Mouse (Mus musculus) neural tube, embryonic 12.5 days (tissue): ENCODE data around the gene Zfp735. TPM values are rescaled to one million over a fixed set of nuclear protein-coding genes. Genes with fewer than 3 reads are reported as not detected.

ENCODE experiments used
- ATAC-seq: fragments of 200-750 bp; cut with Nextera tagmentation; 2 replicates; pipeline ENCODE4 v1.8.0; 2017; ENCODE audit warnings: low read depth, mild to moderate bottlenecking, moderate TSS enrichment, moderate library complexity; ENCODE audit not compliant: low FRiP score
- H3K27ac ChIP-seq: fragments of 300-500 bp; sonication (generic); 2 replicates; pipeline ENCODE4 v1.5.1; 2016
- H3K27me3 ChIP-seq: fragments of 300-500 bp; sonication (generic); replicated peaks from 2 replicates; pipeline ENCODE4 v1.6.1; 2016; ENCODE audit warnings: mild to moderate bottlenecking
- H3K36me3 ChIP-seq: fragments of 300-500 bp; sonication (generic); 2 replicates; pipeline ENCODE4 v1.6.1; 2016; ENCODE audit warnings: mild to moderate bottlenecking
- H3K4me1 ChIP-seq: fragments of 300-500 bp; sonication (generic); 2 replicates; pipeline ENCODE4 v1.6.1; 2016
- H3K4me2 ChIP-seq: fragments of 300-500 bp; sonication (generic); replicated peaks from 2 replicates; pipeline ENCODE4 v1.6.1; 2016; ENCODE audit warnings: mild to moderate bottlenecking
- H3K4me3 ChIP-seq: fragments of 300-500 bp; sonication (generic); 2 replicates; pipeline ENCODE4 v1.5.1; 2016
- H3K9ac ChIP-seq: fragments of 300-500 bp; sonication (generic); 2 replicates; pipeline ENCODE4 v1.6.1; 2016; ENCODE audit warnings: mild to moderate bottlenecking
- H3K9me3 ChIP-seq: fragments of 300-500 bp; sonication (generic); 2 replicates; pipeline ENCODE4 v1.6.1; 2016; ENCODE audit warnings: mild to moderate bottlenecking
- WGBS: fragments of 180-500 bp; shearing (Covaris S2); methylation state at CpG from one replicate; pipeline ENCODE4 v1.1.7; 2016; 5-methylcytosine and 5-hydroxymethylcytosine counted together
- polyA plus RNA-seq: library from polyadenylated mRNA; unstranded; fragments of >200 nt; fragmentation: Nextera tagmentation; extraction: Ambion mirVana; gene quantifications from 2 replicates; pipeline ENCODE4 v1.2.1, GENCODE M21; 2016

The Zfp735 gene
- polyA plus RNA-seq: not detected in 2 replicates

DNA sequence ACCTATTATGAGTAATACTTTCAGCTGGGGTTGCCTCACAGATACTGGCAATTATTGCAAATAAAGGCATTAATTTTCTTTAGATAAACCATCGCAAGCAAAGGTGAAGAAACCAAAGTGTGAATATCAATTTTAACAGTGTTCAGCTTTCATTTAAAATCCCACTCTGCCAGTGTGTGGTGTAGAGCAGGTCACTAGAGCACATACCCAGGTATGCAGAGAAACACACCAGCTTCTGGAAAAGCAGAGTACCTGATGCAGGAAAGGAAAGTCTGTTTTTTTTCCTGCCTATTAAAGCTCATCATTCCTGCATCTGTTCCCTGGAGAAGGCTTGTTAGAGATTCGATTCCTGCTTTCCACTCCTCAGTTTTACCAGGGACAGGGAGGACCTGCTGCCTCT is at the start of gene Zfp735:
Gene Zfp735 (plus strand): TSS at position 301 of the 400 bp plus-strand sequence.
- H3K27ac ChIP-seq: no peak within 1 kb of the TSS
- peaks cover 5% of the 10 kb centered on the region; the same call in 1 of the 2 replicates for H3K9me3 ChIP-seq
- WGBS: 87% methylated on average over 2 of the region's 2 CpGs
- no peak within 1 kb of the TSS for H3K4me3 ChIP-seq
- no peak within 1 kb of the TSS for H3K9ac ChIP-seq
- H3K36me3 ChIP-seq: no peaks in the 10 kb centered on the region
- no peaks in the 10 kb centered on the region for H3K4me1 ChIP-seq
- H3K27me3 ChIP-seq: no peaks in the 10 kb centered on the region
- no peak within 1 kb of the TSS for H3K4me2 ChIP-seq
- no peak for ATAC-seq

DNA sequence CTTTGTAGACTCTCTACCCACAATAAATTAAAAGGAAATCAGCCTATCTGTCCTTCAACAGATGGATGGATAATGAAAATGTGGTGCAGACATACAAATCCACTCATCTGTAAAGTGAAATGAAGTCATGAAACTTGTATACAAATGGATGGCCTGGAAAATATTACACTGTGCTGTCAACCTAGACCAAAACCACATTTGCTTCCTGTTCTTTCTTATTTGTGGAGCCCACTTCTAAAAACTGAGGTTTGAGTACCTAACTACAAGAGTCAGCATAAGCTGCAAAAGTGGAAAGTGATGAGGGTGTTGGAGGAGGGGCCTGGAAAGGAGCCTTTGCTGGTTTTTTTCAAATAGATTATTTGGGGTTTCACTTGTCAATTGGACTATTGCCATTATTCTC is 70.5 kb downstream of the Zfp735 start:
- H3K36me3 ChIP-seq: no peaks in the 10 kb centered on the region
- no peak overlapping the region for H3K9ac ChIP-seq
- no peak for ATAC-seq
- no peak overlapping the region for H3K4me2 ChIP-seq
- no peak overlapping the region for H3K27ac ChIP-seq
- 0 out of 2 replicates have a peak, but pooled peaks cover 16% of the 10 kb centered on the region for H3K9me3 ChIP-seq
- no peaks in the 10 kb centered on the region for H3K27me3 ChIP-seq
- no peak overlapping the region for H3K4me3 ChIP-seq
- no peaks in the 10 kb centered on the region for H3K4me1 ChIP-seq

Other genes starting within 250 kb of the Zfp735 start
- gene Olfr380, start 231.3 kb upstream of the Zfp735 start, polyA plus RNA-seq: not detected in 2 replicates
- gene Olfr381, start 197.2 kb upstream of the Zfp735 start, polyA plus RNA-seq: not detected in 2 replicates
- gene Olfr382, start 171.6 kb upstream of the Zfp735 start, polyA plus RNA-seq: not detected in 2 replicates
- not detected in 2 replicates for gene Olfr385, start 95.8 kb upstream of the Zfp735 start, polyA plus RNA-seq
- not detected in 2 replicates for gene Olfr384, start 90.2 kb upstream of the Zfp735 start, polyA plus RNA-seq
- gene Olfr389, start 91.9 kb downstream of the Zfp735 start, polyA plus RNA-seq: not detected in 2 replicates
- gene Olfr390, start 94.2 kb downstream of the Zfp735 start, polyA plus RNA-seq: not detected in 2 replicates
- gene Olfr391-ps, start 114.3 kb downstream of the Zfp735 start, polyA plus RNA-seq: not detected in 2 replicates
- not detected in 2 replicates for gene Olfr392, start 128.3 kb downstream of the Zfp735 start, polyA plus RNA-seq
- gene Olfr393, start 162.7 kb downstream of the Zfp735 start, polyA plus RNA-seq: not detected in 2 replicates
- gene Olfr394, start 202.0 kb downstream of the Zfp735 start, polyA plus RNA-seq: not detected in 2 replicates
- not detected in 2 replicates for gene Olfr395, start 220.5 kb downstream of the Zfp735 start, polyA plus RNA-seq
- gene Olfr23, start 247.9 kb downstream of the Zfp735 start, polyA plus RNA-seq: not detected in 2 replicates